Mouse (Mus musculus) brain, embryonic 18.5 days (tissue): ENCODE results near the gene Tnfrsf8.
"Not testable (repeated sequence)": the region's sequence is repeated elsewhere in the genome, so short reads cannot be mapped to it uniquely, and the experiment has no call there.

ENCODE experiments used
- DNase-seq: peaks from one replicate; pipeline ENCODE4 v3.0.0-alpha.2; 2012; ENCODE audit warnings: low read depth, low spot score

The Tnfrsf8 gene

DNA sequence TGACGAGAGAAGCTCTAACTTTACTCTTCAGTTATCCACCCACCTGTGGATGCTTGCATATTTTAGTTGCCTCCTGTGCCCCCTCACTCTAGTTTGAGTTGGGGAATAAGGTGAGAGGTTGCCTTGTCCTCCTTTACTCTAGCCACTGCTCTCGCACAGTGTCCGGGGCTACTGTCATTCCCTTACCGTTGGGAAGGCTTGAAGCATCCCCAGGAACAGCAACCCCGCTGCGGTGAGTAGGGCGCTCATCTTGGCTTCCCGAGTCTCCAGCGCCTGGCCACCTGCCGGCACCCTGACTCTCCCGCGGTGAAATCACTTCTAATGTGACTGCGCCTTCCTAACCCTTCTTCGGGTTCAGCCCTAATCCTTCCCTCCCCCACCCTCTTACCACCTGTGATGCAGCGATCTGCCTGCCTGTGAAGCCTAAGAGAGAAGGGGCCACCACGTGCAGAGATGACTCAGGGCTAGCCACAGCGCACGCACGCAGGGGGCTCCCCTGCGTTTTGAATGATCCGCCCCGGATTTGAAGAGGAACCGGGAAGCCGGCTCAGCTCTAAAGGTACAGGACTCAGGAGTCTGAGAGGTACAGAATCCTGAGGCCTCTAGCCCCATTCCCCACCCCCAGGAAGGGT, at the start of gene Tnfrsf8:
Tnfrsf8 (minus strand) TSS at position 329 of the 632 bp plus-strand sequence.
- DNase-seq = no peak

DNA sequence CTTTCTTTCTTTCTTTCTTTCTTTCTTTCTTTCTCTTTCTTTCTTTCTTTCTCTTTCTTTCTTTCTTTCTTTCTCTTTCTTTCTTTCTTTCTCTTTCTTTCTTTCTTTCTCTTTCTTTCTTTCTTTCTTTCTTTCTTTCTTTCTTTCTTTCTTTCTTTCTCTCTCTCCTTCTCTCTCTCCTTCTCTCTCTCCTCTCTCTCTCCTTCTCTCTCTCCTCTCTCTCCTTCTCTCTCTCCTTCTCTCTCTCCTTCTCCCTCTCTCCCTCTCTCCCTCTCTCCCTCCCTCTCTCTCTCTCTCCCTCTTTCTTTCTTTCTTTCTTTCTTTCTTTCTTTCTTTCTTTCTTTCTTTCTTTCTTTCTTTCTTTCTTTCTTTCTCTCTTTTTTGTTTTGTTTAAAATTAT, 46.7 kb upstream of the Tnfrsf8 start:
- not testable (repeated sequence) for DNase-seq

DNA sequence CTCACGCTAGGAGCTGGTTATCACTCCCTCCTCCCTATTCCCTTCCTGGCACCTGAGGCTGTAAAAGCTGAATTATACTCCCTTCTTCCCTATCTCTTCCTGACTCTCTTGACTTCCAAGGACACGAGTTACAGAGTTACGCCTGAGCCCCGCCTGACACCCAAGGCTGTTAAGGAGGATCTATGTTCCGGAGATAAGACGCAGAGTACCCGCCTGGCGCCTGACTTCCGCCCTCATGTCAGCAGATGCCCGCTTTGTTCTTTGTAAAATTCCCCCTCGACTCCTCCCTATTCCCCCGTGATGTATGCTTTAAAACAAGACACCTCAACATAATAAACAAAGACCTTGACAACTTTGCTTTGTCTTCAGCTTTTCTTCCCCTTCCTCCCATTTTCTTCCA, 46.1 kb upstream of the Tnfrsf8 start:
- no peak for DNase-seq

DNA sequence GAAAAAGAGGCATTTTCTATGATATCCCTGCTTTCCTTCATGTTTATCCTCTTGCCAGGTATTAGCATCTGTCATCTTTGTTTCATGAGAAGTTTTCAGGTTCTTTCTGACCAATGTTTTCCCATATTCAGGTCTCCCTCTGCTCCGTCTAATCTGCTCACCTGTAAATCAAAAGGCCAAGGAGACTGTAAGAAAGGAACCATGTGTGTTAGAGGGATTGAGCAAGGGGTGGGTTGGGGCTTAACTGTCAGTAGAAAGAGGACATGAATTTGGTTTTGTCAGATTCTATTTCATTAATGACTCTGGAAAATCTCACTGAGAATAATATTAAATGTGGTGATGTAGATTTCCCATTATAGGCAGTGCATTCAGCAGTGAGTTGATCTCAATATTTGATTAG, 45.6 kb upstream of the Tnfrsf8 start:
- DNase-seq = no peak

DNA sequence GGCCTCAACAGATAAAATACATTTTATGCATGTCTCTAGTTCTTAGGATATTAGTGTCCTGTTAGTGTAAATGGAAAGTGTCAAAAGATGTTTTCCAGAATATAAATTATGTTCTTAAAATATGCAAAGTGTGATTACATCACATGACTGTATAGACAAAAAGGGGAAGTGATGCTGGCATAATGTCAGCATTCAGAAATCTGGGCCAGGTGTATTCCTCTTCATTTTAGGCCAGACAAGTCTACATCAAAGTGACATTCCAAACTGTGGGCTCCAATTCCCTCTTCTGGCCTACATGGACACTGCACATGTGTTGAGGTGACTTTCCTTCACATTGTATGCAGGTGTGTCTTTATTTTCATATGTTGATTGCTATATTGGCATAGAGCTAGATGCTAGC, 41.3 kb upstream of the Tnfrsf8 start:
- DNase-seq = no peak

DNA sequence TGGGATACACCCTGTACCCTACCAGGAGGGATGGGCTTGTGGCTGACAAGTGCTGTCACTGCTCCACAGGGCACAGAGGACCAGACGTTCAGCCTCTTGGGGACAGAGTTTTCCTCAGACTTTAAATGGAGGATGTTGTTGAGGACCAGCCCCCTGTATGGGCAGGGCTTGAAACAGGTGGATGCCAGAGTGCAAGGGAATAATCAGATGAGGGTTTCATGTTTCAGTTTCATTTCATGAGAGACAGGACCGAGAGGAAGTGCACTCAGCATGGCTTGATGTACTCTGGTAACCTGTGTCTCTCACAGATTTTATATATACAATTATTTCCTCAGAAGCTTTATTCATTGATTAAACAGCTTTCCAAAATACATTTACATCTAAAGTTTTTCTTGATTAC, 38.9 kb upstream of the Tnfrsf8 start:
- DNase-seq = no peak

DNA sequence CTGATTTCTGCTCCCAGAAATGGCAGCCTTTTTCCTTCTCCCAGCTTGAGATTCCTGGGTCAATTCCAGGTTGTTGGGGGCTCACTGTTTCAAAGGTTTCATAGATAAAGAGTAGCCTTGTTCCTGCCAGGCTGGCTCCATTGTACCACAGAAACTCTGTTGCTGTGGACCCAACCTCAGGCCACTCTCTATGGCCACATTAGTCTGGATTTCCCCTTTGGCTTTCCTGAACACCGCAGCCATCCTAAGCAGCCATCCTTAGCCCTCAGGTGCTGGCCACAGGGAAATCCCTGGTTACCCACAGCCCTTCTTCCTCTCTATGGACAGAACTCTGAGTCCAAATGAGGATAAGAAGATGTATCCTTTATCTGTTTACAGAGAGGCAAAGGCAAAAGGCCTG, 30.0 kb upstream of the Tnfrsf8 start:
- DNase-seq = no peak

DNA sequence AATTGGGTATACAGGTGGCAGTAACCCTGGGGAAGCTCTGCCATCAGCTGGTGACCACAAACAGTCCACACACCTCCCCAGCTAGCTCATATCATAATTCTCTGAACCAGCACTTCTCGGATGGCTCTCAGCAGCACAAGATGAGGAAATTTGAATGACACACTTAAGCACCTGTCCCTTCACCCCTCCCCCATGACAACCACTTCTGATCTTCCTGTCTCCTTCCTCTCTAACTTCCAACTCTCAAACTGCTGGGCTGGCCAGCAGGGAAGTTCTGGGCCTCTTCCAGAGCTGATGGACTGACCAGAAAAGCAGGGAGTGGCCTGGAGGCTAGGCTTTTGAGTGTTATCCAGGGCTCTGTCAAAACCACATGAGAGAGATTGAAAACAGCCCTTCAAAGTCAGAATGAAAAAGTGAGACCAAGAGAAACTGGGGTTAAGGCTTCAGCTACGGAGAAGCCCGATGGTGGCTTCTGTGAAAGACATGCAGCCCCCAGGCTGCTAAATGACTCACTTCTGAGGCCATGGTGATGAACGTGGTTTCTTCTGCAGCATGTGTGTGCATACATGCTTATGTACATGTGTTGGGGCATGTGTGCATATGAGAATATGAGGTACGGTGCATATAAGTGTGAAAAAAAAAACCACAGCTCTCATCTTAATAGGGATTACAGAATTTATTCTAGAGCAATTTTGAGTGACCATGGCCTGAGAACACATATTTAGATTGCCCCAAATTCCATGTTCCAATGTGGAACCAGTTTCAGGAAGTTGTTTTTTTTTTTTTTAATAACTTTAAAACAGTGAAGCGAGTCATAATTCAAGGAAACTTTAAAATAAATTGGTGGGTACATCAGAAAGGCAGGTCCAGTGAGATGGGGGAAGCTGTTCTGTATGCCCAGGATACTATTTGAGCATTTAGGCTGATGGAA, 27.2 kb upstream of the Tnfrsf8 start:
- DNase-seq = no peak

DNA sequence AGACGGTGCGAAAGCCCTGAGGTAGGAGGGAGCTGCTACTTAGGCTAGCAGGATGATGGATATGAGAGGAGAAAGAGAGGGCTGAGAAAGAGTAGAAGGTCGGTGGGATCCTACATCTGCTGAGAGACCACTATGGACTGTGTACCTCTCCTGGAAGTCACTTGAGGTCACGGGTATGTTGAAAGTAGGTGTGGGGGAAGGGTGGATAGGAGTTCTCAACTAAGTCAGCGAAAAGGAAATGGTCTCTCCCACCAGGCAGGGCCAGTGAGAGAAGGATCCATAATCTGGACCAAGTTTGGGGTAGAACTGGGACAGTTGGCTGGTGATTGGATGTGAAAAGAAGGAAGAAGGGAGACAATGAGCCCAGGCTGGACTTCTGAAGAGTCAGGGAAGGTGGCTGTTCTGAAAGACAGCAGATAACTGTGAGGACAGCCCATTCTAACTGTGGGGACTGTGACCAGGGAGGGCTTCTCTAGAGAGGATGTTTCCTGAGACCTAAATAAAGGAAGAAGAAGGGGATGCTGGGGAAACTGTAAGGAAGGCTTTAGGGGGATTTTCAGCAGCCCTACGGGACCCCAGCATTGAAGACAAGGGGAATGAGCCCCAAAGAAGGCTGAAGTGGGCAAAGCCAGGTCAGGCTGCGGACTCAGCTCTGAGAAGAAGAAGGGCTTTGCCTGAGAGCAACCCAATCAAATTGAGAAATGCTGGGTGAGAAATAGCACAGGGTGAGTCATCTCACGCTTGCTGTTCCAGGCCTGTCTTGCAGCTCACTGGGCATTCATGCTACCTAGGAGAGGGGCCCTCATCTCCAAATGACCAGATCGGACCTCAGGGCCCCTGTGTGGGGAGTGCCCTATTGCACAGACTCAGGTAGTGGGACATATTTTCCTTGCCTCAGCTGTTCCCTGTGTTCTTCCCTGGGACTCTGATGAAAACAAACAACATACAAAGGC, 23.2 kb upstream of the Tnfrsf8 start:
- DNase-seq = no peak

DNA sequence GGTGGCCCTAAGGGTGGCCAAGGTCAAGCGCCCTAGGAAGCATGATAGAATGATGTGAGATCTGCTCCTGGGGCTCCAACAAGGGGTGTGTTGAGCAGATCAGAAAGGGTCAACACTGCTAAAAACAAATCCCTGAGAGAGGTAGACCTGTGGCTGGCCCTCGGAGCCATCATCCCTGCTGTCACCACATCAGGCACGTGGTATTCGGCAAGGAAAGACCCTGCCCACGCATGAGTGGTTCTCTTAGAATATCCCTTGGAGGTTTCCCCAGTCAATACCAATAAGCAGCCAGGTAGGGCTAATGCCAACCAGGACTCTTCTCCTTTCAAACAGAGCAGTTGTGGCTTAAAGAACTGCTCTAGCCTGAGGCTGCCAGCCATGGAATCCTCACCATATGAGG, 21.6 kb upstream of the Tnfrsf8 start:
- no peak for DNase-seq

DNA sequence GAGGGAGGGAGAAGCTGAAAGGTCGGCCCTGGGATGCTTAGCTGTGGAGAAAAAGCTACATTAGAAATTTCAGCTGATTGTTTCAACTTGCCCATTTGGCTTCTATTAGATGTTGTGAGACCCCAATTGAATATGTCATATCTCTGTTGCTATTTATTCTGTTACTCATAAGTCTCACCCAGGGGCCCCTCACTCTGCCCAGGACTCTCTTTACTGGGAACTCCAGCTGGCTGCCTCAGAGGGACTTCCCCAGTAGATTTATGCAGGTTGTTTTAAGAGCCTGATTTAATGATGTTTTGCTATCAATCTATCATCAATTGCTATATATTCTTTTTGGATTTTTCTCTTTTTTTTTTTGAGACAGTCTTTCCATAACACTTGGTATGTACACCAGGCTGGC, 21.1 kb upstream of the Tnfrsf8 start:
- no peak for DNase-seq

DNA sequence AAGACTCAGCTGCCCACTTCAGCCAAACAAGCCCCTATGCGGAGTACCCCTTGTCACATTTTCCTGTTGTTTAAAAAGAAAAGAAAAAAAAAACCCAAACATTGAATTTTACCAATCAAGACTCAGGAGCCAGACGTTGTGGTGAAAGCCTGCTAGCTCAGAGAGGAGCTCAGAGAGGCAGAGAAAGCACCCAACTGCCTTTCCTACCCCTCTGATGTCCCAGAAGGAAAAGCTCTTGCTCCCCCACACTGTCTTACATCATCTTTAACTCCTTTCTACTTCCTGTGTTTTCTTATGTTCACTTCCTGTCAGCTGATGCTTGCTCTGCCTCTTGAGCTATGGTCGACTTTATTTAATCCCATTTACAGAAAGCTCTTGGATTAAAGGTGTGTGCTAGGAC, 8.7 kb upstream of the Tnfrsf8 start:
- no peak for DNase-seq

DNA sequence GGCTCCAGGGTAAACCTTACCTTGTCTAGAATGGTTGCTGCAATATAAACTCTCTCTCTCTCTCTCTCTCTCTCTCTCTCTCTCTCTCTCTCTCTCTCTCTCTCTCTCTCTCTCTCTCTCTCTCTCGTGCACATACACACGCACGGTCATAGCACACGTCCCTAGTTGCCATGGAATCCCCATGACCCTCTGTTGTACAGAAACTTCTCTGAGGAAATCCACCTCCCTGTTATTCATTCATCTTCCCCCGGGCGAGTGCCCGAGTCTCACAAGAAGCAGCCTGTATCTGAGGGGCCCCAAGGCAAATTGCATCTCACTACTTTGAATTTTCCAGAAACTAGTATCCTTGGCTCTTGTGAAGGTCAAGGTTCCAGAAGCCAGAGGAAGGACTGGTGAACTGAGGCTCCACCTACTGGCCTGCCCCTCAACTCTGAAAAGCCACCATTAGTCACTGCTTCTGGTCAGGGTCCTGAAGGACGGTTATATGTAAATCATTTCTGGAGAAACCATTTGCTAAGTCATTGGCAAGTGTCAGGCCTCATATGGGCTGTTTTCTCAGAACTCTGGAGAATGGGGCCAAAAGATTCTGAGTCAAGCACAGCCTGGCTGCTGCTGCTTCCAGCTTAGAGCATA, 8.1 kb upstream of the Tnfrsf8 start:
- DNase-seq = no peak

DNA sequence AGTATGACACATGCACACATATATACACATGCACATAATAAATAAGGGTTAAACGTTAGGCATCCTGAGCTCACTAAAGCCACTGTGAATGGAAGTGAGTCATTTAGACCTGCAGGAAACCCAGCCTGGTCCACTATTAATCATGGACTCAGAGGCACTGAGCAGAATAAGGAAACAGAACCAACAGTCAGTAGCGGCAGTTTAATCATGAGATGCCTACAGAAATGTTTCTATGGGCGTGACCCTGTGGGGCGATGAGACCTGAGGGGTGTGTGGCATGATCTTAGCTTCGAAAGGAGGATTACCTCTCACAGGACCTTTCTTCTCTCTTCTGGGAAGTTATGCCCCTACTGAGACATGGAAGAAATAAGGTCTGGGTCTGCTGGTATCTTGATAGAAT, 7.2 kb upstream of the Tnfrsf8 start:
- no peak for DNase-seq

DNA sequence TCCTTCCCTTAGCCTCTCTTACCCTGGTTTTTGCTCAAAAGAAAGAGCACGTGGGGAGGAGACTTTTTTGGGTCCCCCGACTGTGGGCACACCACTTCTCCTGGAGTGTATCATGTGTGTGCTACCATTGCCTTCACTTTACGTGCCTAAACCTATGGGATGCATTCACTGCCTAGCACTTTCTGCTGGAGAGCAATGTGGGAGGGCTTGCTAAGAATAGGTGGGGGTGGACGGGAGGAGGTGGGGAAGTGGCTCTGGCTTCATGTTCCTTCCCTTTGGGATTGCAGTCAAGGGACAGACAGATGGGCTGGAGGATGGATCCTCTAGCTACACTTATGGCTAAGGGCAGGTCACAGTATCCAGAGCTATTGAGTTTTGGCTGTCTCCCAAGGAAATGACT, 5.7 kb upstream of the Tnfrsf8 start:
- no peak for DNase-seq

DNA sequence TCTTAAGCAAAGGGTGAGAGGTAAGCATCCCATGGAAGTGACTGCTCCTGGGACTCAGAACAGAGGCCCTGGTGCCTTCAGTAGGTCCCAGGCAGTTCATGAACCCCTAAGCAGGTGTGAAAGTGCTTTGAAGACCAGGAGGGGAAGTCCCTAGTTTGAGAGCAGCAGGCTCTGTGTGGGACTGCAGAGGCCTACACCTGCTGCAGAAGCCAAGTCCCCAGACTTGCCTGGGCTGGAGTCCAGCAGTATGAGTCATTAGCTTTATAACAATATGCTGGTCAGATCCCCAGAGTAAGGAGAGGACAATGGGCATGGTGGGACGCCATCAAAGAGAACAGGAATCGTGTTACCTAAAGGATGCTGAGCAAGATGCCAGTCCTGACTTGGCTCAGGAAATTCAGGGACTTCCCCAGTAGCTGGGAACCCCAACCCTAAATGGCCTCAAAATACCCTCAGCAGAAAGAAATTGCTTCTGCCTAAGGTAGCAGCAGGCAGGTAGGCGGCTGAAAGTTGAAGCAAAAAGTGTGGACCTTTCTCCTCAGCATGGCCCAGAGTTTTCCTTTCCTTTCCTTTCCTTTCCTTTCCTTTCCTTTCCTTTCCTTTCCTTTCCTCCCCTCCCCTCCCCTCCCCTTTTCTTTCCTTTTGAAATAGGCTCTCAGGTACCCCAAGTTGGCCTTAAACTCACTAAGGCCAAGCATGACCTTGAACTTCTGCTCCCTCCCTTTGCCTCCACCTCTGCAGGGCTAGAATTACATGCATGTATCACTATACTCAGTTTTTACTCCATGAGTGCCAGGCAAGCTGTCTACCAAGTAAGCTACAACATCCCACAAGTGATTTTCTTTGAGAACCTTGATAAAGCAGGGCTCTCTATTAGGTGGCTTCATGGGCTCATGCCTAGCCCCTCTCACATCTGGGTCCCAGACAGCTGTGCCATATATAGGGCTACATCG, 4.6 kb upstream of the Tnfrsf8 start:
- no peak for DNase-seq

DNA sequence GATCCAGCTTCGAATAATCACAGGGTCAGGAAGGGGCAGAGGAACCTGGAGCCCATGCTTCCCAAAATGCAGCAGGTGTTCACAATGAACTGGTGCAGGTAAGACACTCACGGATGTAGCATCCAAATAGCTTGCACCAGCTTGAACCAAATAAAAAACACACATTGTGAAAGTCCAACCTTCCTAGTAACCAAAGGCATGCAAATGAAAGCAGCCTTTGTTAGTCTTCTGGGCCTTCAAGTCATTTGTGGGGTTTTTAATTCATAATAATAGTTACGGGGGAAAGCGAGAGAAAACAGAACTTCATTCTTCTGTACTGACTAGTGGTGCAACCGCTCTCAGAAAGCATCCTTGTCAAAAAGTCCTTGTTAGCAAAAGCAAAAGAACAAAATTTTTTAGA, 1.7 kb upstream of the Tnfrsf8 start:
- DNase-seq = no peak

DNA sequence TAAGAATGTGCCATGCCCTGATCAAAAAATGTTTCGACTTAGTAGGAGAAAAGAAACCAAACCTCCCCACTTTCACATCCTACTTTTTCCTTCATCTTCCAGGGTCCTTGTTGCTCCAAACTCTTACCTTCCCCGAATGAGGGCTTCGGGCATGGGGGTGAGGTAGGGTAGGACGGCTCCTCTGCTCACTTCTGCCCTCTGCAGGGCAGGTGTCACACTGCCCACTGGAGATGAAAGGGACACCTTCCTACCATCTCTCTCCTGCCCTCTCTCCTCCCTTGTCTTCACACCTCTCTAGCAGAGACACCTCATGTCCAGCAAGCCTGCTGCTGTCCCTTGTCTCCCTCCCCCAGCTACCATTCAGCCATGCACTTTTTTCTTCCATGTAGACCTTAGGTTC, 998 bp downstream of the Tnfrsf8 start:
- DNase-seq = no peak

DNA sequence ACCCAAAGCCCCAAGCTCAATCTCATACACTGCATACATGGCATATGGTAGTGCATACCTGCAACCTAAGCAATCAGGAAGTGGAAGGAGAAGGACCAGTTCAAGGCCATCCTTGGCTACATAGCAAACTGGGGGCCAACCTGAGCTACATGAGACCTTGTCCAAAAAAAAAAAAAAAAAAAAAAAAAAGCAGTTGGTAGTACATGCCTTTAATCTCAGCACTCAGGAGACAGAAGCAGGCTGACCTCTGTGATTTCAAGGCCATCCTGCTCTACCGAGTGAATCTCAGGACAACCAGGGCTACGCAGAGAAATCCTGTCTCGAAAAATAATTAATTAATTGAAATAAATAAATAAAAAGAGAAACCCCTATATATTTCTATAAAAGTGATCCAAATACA, 1.7 kb downstream of the Tnfrsf8 start:
- no peak for DNase-seq

DNA sequence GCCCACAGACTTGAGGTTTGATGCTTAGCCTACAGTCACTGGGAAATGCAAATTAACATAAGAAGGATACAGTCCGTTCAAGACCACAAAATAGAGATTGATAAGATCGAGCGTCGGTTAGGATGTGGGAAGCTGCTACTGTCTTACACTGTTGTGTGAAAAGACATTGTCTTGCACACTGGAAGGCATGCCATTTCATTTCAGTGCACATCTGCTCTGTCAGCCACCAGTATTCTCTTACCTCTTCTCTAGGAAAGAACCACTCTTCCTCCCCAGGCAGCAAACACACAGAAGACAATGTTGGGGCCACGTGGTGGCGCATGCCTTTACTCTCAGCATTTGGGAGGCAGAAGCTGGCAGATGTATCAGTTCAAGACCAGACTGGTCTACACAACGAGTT, 2.4 kb downstream of the Tnfrsf8 start:
- no peak for DNase-seq
